Mouse (Mus musculus) urinary bladder, postnatal 10 days (tissue): Measurements from ENCODE around the gene Kbtbd2.

Source experiments
- DNase-seq: peaks from one replicate; pipeline ENCODE4 v3.0.0; 2022; ENCODE audit warnings: low spot score

The Kbtbd2 gene

GRCm38 (mm10) chr6:56785068-56785467 is 12.5 kb downstream of the Kbtbd2 start:
- DNase-seq: no peak

GRCm38 (mm10) chr6:56783561-56784272 is 13.9 kb downstream of the Kbtbd2 start:
- DNase-seq: no peak

- no peak for DNase-seq
Measured at GRCm38 (mm10) chr6:56779636-56780035, 18.0 kb downstream of the Kbtbd2 start.

- no peak for DNase-seq
Measured at GRCm38 (mm10) chr6:56775816-56776215, 21.8 kb downstream of the Kbtbd2 start.

GRCm38 (mm10) chr6:56765696-56766095 is 31.9 kb downstream of the Kbtbd2 start:
- no peak for DNase-seq

GRCm38 (mm10) chr6:56765265-56765664 is 32.3 kb downstream of the Kbtbd2 start:
- DNase-seq: no peak

GRCm38 (mm10) chr6:56759324-56759723 is 38.3 kb downstream of the Kbtbd2 start:
- no peak for DNase-seq

- DNase-seq: no peak
Measured at GRCm38 (mm10) chr6:56756117-56756516, 41.5 kb downstream of the Kbtbd2 start.

- no peak for DNase-seq
Measured at GRCm38 (mm10) chr6:56753719-56754118, 43.9 kb downstream of the Kbtbd2 start.

GRCm38 (mm10) chr6:56745950-56746543 is 51.6 kb downstream of the Kbtbd2 start:
- DNase-seq: no peak

GRCm38 (mm10) chr6:56732545-56732944 is 65.1 kb downstream of the Kbtbd2 start:
- no peak for DNase-seq
